Mouse (Mus musculus): ENCODE measurements around the gene Slc41a2. TPM values are rescaled to one million over a fixed set of nuclear protein-coding genes. Genes with fewer than 3 reads are reported as not detected.
"Not testable (repeated sequence)": the region's sequence is repeated elsewhere in the genome, so short reads cannot be mapped to it uniquely, and the experiment has no call there.

Slc41a2 gene
- polyA plus RNA-seq, 1 experiment from 2014 or later: 11.0 TPM

GRCm38 (mm10) chr10:83374045-83374656 lies 36.5 kb upstream of the Slc41a2 start:
- Histone ChIP-seq H3K4me1 (no peaks in the 10 kb centered on the region), H3K36me3 (peaks cover 38% of the 10 kb centered on the region), H3K9ac (replicated peaks) (no peak overlapping the region), H3K4me3 (replicated peaks) (no peak overlapping the region), H3K9me3 (replicated peaks) (no peaks in the 10 kb centered on the region), H3K27ac (replicated peaks) (no peak overlapping the region), H3K27me3 (replicated peaks) (no peaks in the 10 kb centered on the region), H3K4me2 (no peak overlapping the region)
- ATAC-seq (ENCODE audit: low FRiP score): no peak
- WGBS: 93% methylated on average over 3 of the region's 3 CpGs

- Histone ChIP-seq H3K9me3 (replicated peaks) (no peaks in the 10 kb centered on the region), H3K27ac (replicated peaks) (no peak overlapping the region), H3K36me3 (peaks cover 74% of the 10 kb centered on the region), H3K27me3 (replicated peaks) (no peaks in the 10 kb centered on the region), H3K9ac (replicated peaks) (no peak overlapping the region), H3K4me3 (replicated peaks) (no peak overlapping the region), H3K4me2 (no peak overlapping the region), H3K4me1 (no peaks in the 10 kb centered on the region)
- no peak for ATAC-seq (ENCODE audit: low FRiP score)
- 88% methylated on average over 5 of the region's 5 CpGs for WGBS
These were observed 31.2 kb upstream of the Slc41a2 start for GRCm38 (mm10) chr10:83368918-83369317.

GRCm38 (mm10) chr10:83363451-83363850 lies 25.8 kb upstream of the Slc41a2 start:
- 93% methylated on average over 8 of the region's 8 CpGs for WGBS
- no peak for ATAC-seq (ENCODE audit: low FRiP score)
- Histone ChIP-seq H3K9me3 (replicated peaks) (no peaks in the 10 kb centered on the region), H3K27me3 (replicated peaks) (no peaks in the 10 kb centered on the region), H3K4me2 (no peak overlapping the region), H3K9ac (replicated peaks) (no peak overlapping the region), H3K4me3 (replicated peaks) (no peak overlapping the region), H3K4me1 (peaks cover 22% of the 10 kb centered on the region), H3K36me3 (peaks cover 59% of the 10 kb centered on the region), H3K27ac (replicated peaks) (no peak overlapping the region)

- Histone ChIP-seq H3K9ac (replicated peaks) (0 out of 2 replicates have a peak overlapping the region, but pooled peaks have one; percentile 26), H3K27ac (replicated peaks) (no peak overlapping the region)
These were observed 24.1 kb upstream of the Slc41a2 start for GRCm38 (mm10) chr10:83361643-83362382.

GRCm38 (mm10) chr10:83360356-83360755 lies 22.7 kb upstream of the Slc41a2 start:
- ATAC-seq (ENCODE audit: low FRiP score): peak; percentile 81
- H3K27me3 ChIP-seq (replicated peaks): no peaks in the 10 kb centered on the region
- H3K4me1 ChIP-seq: peaks cover 22% of the 10 kb centered on the region
- H3K36me3 ChIP-seq: peaks cover 28% of the 10 kb centered on the region
- under 1% methylated on average over 40 of the region's 40 CpGs for WGBS
- peak overlapping the region; percentile 91 for H3K4me2 ChIP-seq
- no peaks in the 10 kb centered on the region for H3K9me3 ChIP-seq (replicated peaks)
- H3K4me3 ChIP-seq (replicated peaks): peak overlapping the region; percentile 85
- H3K27ac ChIP-seq (replicated peaks): peak overlapping the region; percentile 79
- peak overlapping the region; percentile 80 for H3K9ac ChIP-seq (replicated peaks)

More at GRCm38 (mm10) chr10:83361643-83362382, 24.1 kb upstream of the Slc41a2 start:
- Histone ChIP-seq H3K4me2 (peak overlapping the region; percentile 91), H3K4me3 (replicated peaks) (peak overlapping the region; percentile 8; the same call in 1 of the 2 replicates), H3K9me3 (replicated peaks) (no peaks in the 10 kb centered on the region), H3K27me3 (replicated peaks) (no peaks in the 10 kb centered on the region), H3K36me3 (peaks cover 43% of the 10 kb centered on the region), H3K4me1 (peaks cover 22% of the 10 kb centered on the region)
- ATAC-seq (ENCODE audit: low FRiP score): no peak
- 48% methylated on average over 5 of the region's 5 CpGs for WGBS

GRCm38 (mm10) chr10:83359956-83360355 lies 22.3 kb upstream of the Slc41a2 start, which contains the start of gene D10Wsu102e:
Gene D10Wsu102e (plus strand): TSS chr10:83360221.
- WGBS: under 1% methylated on average over 30 of the region's 30 CpGs
- peaks cover 25% of the 10 kb centered on the region for H3K36me3 ChIP-seq
- H3K9me3 ChIP-seq (replicated peaks): no peaks in the 10 kb centered on the region
- H3K27me3 ChIP-seq (replicated peaks): no peaks in the 10 kb centered on the region
- peak within 1 kb of the TSS; percentile 80 for H3K9ac ChIP-seq (replicated peaks)
- H3K4me2 ChIP-seq: peak within 1 kb of the TSS; percentile 91
- ATAC-seq (ENCODE audit: low FRiP score): peak; percentile 98
- peak within 1 kb of the TSS; percentile 79 for H3K27ac ChIP-seq (replicated peaks)
- H3K4me3 ChIP-seq (replicated peaks): peak within 1 kb of the TSS; percentile 85
- H3K4me1 ChIP-seq: peaks cover 22% of the 10 kb centered on the region

GRCm38 (mm10) chr10:83359451-83359850 lies 21.8 kb upstream of the Slc41a2 start:
- no peaks in the 10 kb centered on the region for H3K27me3 ChIP-seq (replicated peaks)
- 81% methylated on average over 4 of the region's 4 CpGs for WGBS
- H3K27ac ChIP-seq (replicated peaks): peak overlapping the region; percentile 76
- H3K36me3 ChIP-seq: peaks cover 20% of the 10 kb centered on the region
- H3K9me3 ChIP-seq (replicated peaks): no peaks in the 10 kb centered on the region
- peaks cover 22% of the 10 kb centered on the region for H3K4me1 ChIP-seq
- no peak; the same call in 1 of the 2 replicates for ATAC-seq (ENCODE audit: low FRiP score)
- peak overlapping the region; percentile 91 for H3K4me2 ChIP-seq
- peak overlapping the region; percentile 85 for H3K4me3 ChIP-seq (replicated peaks)
- H3K9ac ChIP-seq (replicated peaks): peak overlapping the region; percentile 21; the same call in 1 of the 2 replicates

GRCm38 (mm10) chr10:83356416-83356815 lies 18.7 kb upstream of the Slc41a2 start:
- ATAC-seq (ENCODE audit: low FRiP score): no peak
- no peaks in the 10 kb centered on the region for H3K36me3 ChIP-seq
- peaks cover 18% of the 10 kb centered on the region for H3K4me1 ChIP-seq
- H3K9ac ChIP-seq (replicated peaks): no peak overlapping the region
- H3K4me3 ChIP-seq (replicated peaks): no peak overlapping the region
- no peaks in the 10 kb centered on the region for H3K27me3 ChIP-seq (replicated peaks)
- H3K4me2 ChIP-seq: no peak overlapping the region
- no peaks in the 10 kb centered on the region for H3K9me3 ChIP-seq (replicated peaks)
- H3K27ac ChIP-seq (replicated peaks): no peak overlapping the region
- 82% methylated on average over 12 of the region's 12 CpGs for WGBS

- Histone ChIP-seq H3K27ac (replicated peaks) (peak overlapping the region; percentile 52), H3K4me1 (peaks cover 5% of the 10 kb centered on the region; the same call in 1 of the 2 replicates), H3K36me3 (no peaks in the 10 kb centered on the region), H3K9ac (replicated peaks) (no peak overlapping the region), H3K9me3 (replicated peaks) (no peaks in the 10 kb centered on the region), H3K4me2 (peak overlapping the region; percentile 5; the same call in 1 of the 2 replicates), H3K4me3 (replicated peaks) (no peak overlapping the region), H3K27me3 (replicated peaks) (no peaks in the 10 kb centered on the region)
- 70% methylated on average over 8 of the region's 8 CpGs for WGBS
- peak; percentile 79; the same call in 1 of the 2 replicates for ATAC-seq (ENCODE audit: low FRiP score)
These were observed 16.6 kb upstream of the Slc41a2 start for GRCm38 (mm10) chr10:83354333-83354719.

GRCm38 (mm10) chr10:83353680-83354332 lies 16.1 kb upstream of the Slc41a2 start:
- no peak overlapping the region for H3K4me3 ChIP-seq (replicated peaks)
- no peak for ATAC-seq (ENCODE audit: low FRiP score)
- H3K27ac ChIP-seq (replicated peaks): peak overlapping the region; percentile 52
- no peaks in the 10 kb centered on the region for H3K9me3 ChIP-seq (replicated peaks)
- WGBS: 63% methylated on average over 14 of the region's 14 CpGs
- H3K27me3 ChIP-seq (replicated peaks): no peaks in the 10 kb centered on the region
- H3K4me1 ChIP-seq: peaks cover 4% of the 10 kb centered on the region; the same call in 1 of the 2 replicates
- H3K36me3 ChIP-seq: no peaks in the 10 kb centered on the region
- peak overlapping the region; percentile 5; the same call in 1 of the 2 replicates for H3K4me2 ChIP-seq
- no peak overlapping the region for H3K9ac ChIP-seq (replicated peaks)

GRCm38 (mm10) chr10:83351779-83352178 lies 14.1 kb upstream of the Slc41a2 start:
- H3K4me3 ChIP-seq (replicated peaks); H3K9ac ChIP-seq (replicated peaks); ATAC-seq (ENCODE audit: low FRiP score); H3K9me3 ChIP-seq (replicated peaks); H3K27me3 ChIP-seq (replicated peaks); H3K27ac ChIP-seq (replicated peaks); H3K4me2 ChIP-seq; H3K36me3 ChIP-seq; H3K4me1 ChIP-seq: not testable (repeated sequence)
- WGBS: 78% methylated on average over 4 of the region's 4 CpGs
